Mouse (Mus musculus): Measurements from ENCODE around the gene Bphl.

GRCm38 (mm10) chr13:34112369-34113081 lies 75.1 kb downstream of the Bphl start:
- TF ChIP-seq CTCF (IDR thresholded peaks at IDR 0.05; ENCODE audit: extremely low read depth, insufficient read depth, low read length) (no peak), POLR2A (IDR thresholded peaks at IDR 0.05; ENCODE audit: extremely low read depth, insufficient read depth, low read length) (no peak)

Data from cortical plate, adult 2 months (tissue).